Mouse (Mus musculus): Measurements from ENCODE around the gene Relch.

- no peak for TF ChIP-seq CTCF (IDR thresholded peaks at IDR 0.05; ENCODE audit: low read depth, low read length)
- TF ChIP-seq POLR2A (IDR thresholded peaks at IDR 0.05; ENCODE audit: extremely low read depth, insufficient read depth, low read length), result no peak
Measured at GRCm38 (mm10) chr1:105801252-105801651, 137.6 kb downstream of the Relch start.
